Mouse (Mus musculus) limb, embryonic 11.5 days (tissue): ENCODE measurements at regions not wholly inside any gene's neighbourhood (a gene's known extent, or its start where the extent isn't known, plus 50 kb on each side); places are given as distances from the start of the nearest gene placed in this dataset.

Experiments used
- ATAC-seq: fragments of 200-750 bp; cut with Nextera tagmentation; 2 replicates; pipeline ENCODE4 v1.8.0; 2017; ENCODE audit warnings: low read depth; ENCODE audit not compliant: insufficient number of reproducible peaks, low FRiP score, low TSS enrichment
- DNase-seq: peaks from one replicate; pipeline ENCODE4 v3.0.0-alpha.2; 2015; ENCODE audit warnings: low spot score
- H3K27ac ChIP-seq: fragments of 300-500 bp; sonication (generic); replicated peaks from 2 replicates; pipeline ENCODE4 v1.5.1; 2014; ENCODE audit warnings: low read depth, mild to moderate bottlenecking, low read length
- H3K27me3 ChIP-seq: fragments of 300-500 bp; sonication (generic); 2 replicates; pipeline ENCODE4 v1.6.1; 2014; ENCODE audit warnings: mild to moderate bottlenecking, low read length, mixed read lengths; ENCODE audit not compliant: control insufficient read depth, insufficient read depth
- H3K36me3 ChIP-seq: fragments of 300-500 bp; sonication (generic); 2 replicates; pipeline ENCODE4 v1.6.1; 2014; ENCODE audit warnings: mild to moderate bottlenecking, low read length, moderate library complexity, mixed read lengths; ENCODE audit not compliant: control insufficient read depth, insufficient read depth
- H3K4me1 ChIP-seq: fragments of 300-500 bp; sonication (generic); 2 replicates; pipeline ENCODE4 v1.6.1; 2014; ENCODE audit warnings: low read length, mixed read lengths; ENCODE audit not compliant: control insufficient read depth, insufficient read depth
- H3K4me2 ChIP-seq: fragments of 300-500 bp; sonication (generic); 2 replicates; pipeline ENCODE4 v1.6.1; 2014; ENCODE audit warnings: low read depth, mild to moderate bottlenecking, moderate library complexity; ENCODE audit not compliant: severe bottlenecking
- H3K4me3 ChIP-seq: fragments of 300-500 bp; sonication (generic); 2 replicates; pipeline ENCODE4 v1.5.1; 2014; ENCODE audit warnings: low read depth, low read length
- H3K9ac ChIP-seq: fragments of 300-500 bp; sonication (generic); 2 replicates; pipeline ENCODE4 v1.6.1; 2014; ENCODE audit warnings: mild to moderate bottlenecking, low read length
- H3K9me3 ChIP-seq: fragments of 300-500 bp; sonication (generic); 2 replicates; pipeline ENCODE4 v1.6.1; 2016; ENCODE audit warnings: low read length; ENCODE audit not compliant: control insufficient read depth
- WGBS: fragments of 180-500 bp; shearing (Covaris S2); extraction: QIAGEN DNeasy Blood & Tissue Kit; methylation state at CpG from one replicate; pipeline ENCODE4 v1.1.7; 2014; 5-methylcytosine and 5-hydroxymethylcytosine counted together

DNA sequence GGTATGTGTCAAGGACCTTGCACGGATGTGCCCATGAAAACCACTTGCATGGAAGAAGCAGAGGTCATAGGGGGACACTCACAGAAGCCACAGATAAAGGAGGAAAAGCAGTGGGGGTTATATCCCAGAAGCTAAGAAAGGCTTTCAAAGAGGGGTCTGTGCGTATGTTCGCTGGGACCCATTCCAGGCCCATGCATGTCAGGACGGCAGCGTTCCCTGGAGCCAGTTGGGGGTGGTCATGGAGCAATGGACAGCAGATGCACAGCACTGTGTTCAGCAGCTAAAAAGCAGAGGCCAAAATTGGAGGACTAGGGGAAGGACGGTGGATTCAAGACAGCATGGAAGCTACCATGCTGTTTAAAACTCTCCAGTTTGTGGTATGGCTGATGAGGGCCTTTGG is 52.4 kb upstream of the Lhx8 start:
- Histone ChIP-seq H3K9me3 (no peaks in the 10 kb centered on the region), H3K36me3 (no peaks in the 10 kb centered on the region), H3K27ac (no peak overlapping the region), H3K4me2 (no peak overlapping the region), H3K4me3 (no peak overlapping the region), H3K9ac (no peak overlapping the region), H3K27me3 (no peaks in the 10 kb centered on the region), H3K4me1 (peaks cover 3% of the 10 kb centered on the region; the same call in 1 of the 2 replicates)
- peak; percentile 19 for DNase-seq
- no peak for ATAC-seq
- 82% methylated on average over 6 of the region's 6 CpGs for WGBS

DNA sequence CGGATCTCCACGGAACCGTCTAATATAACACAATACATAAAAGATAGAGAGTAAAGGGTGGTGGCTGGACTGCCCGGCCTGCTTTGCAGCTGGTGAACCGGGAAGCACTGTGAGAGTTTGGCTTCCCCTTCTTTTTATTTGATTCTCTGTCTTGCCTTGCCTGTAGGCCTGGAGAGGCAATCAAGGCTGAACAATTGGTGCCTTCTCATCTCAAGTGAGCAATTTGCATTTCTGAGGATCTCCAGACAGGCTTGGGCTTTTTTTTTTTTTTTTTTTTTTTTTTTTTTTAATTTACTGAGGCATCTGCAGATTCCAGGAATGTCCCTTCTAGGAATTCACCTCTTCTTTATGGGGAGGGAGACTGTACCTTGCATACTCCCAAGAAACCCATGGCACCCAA is 51.1 kb upstream of the Lhx8 start:
- Histone ChIP-seq H3K27ac (no peak overlapping the region), H3K4me1 (peaks cover 3% of the 10 kb centered on the region; the same call in 1 of the 2 replicates), H3K27me3 (no peaks in the 10 kb centered on the region), H3K4me2 (no peak overlapping the region), H3K36me3 (no peaks in the 10 kb centered on the region), H3K9ac (no peak overlapping the region), H3K4me3 (no peak overlapping the region), H3K9me3 (no peaks in the 10 kb centered on the region)
- no peak for DNase-seq
- 52% methylated on average over 5 of the region's 5 CpGs for WGBS
- no peak for ATAC-seq
